In the genomic region with DNA sequence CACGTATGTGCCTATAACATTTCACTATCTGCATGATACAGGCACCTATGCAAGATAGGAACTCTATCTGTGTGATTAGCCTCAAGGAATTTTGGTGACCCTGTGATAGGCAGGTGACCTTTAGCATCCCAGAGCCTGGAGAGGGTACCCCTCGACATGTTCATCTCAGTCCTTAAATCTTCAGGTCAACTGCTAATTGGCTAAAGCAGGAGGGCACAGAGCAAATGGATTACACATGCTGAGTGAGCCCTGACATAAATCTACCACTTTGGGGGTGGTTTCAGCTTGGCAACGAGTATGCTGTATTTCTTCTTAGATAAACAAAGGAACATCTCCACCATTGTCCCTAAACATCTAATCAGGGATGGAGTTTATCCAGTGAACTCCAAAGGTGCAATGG, we compare ENCODE assay signal across 24 mouse cellular contexts.
"Had no signal": no experiment of that assay in that cellular context is flagged by ENCODE, and none has a peak within 500 bp of the region (broad histone marks: within the 10 kb centered on the region; RNA-seq: fewer than 3 reads in every experiment).

No protein-coding gene starts in this region.

- H3K9me3 ChIP-seq: heart, embryonic 10.5 days; heart, embryonic 12.5 days; hindbrain, embryonic 10.5 days; hindbrain, embryonic 12.5 days; intestine, embryonic 15.5 days; limb, embryonic 10.5 days; limb, embryonic 12.5 days had no signal

- DNase-seq: gastrocnemius, adult 2 months; gastrocnemius, postnatal 10 days; gastrocnemius, postnatal 25 days; heart, adult 2 months; heart, postnatal 10 days; heart, postnatal 4 days; kidney, adult 18-20 months; kidney, postnatal 14 days; liver had no signal

- H3K4me3 ChIP-seq: gastrocnemius, adult 2 months; heart, adult 2 months; heart, embryonic 10.5 days; heart, embryonic 12.5 days; hindbrain, embryonic 10.5 days; hindbrain, embryonic 12.5 days; intestine, embryonic 15.5 days; layer of hippocampus, adult 2 months; left cerebral cortex, adult 2 months; limb, embryonic 10.5 days; limb, embryonic 12.5 days had no signal

- ATAC-seq: hindbrain, embryonic 16.5 days; inflammation-experienced regulatory T-cells, adult 6 months; intestine, embryonic 15.5 days; intestine, postnatal 0 days had no signal

- H3K4me1 ChIP-seq: heart, embryonic 10.5 days; heart, embryonic 12.5 days; intestine, embryonic 15.5 days had no signal

- H3K36me3 ChIP-seq: heart, embryonic 10.5 days; heart, embryonic 12.5 days; hindbrain, embryonic 10.5 days; hindbrain, embryonic 12.5 days; intestine, embryonic 15.5 days; limb, embryonic 10.5 days; limb, embryonic 12.5 days had no signal

- H3K4me2 ChIP-seq: heart, embryonic 12.5 days; hindbrain, embryonic 12.5 days; intestine, embryonic 15.5 days; limb, embryonic 12.5 days; liver, embryonic 11.5 days had no signal

- H3K27ac ChIP-seq: gastrocnemius, adult 2 months; heart, adult 2 months; heart, embryonic 10.5 days; hindbrain, embryonic 10.5 days; hindbrain, embryonic 12.5 days; hindbrain, embryonic 14.5 days; intestine, embryonic 15.5 days; kidney, postnatal 0 days; layer of hippocampus, adult 2 months; left cerebral cortex, adult 2 months; limb, embryonic 10.5 days; limb, embryonic 12.5 days had no signal

- H3K9ac ChIP-seq: heart, embryonic 12.5 days; hindbrain, embryonic 12.5 days; hindbrain, embryonic 14.5 days; intestine, embryonic 15.5 days; limb, embryonic 12.5 days had no signal

- H3K27me3 ChIP-seq: heart, embryonic 12.5 days; hindbrain, embryonic 12.5 days; intestine, embryonic 15.5 days had no signal
